Mouse (Mus musculus) forebrain, embryonic 15.5 days (tissue): ENCODE measurements around the gene Snd1. TPM values are rescaled to one million over a fixed set of nuclear protein-coding genes. Genes with fewer than 3 reads are reported as not detected.

Source experiments
- ATAC-seq: fragments of 200-750 bp; cut with Nextera tagmentation; replicated peaks from 2 replicates; pipeline ENCODE4 v1.8.0; 2017; ENCODE audit warnings: mild to moderate bottlenecking, moderate TSS enrichment, moderate library complexity
- H3K27ac ChIP-seq: fragments of 300-500 bp; sonication (generic); replicated peaks from 2 replicates; pipeline ENCODE4 v1.5.1; 2015; ENCODE audit warnings: mild to moderate bottlenecking, inconsistent platforms
- H3K27me3 ChIP-seq: fragments of 300-500 bp; sonication (generic); 2 replicates; pipeline ENCODE4 v1.6.1; 2015; ENCODE audit warnings: inconsistent platforms
- H3K36me3 ChIP-seq: fragments of 300-500 bp; sonication (generic); 2 replicates; pipeline ENCODE4 v1.6.1; 2015; ENCODE audit warnings: mild to moderate bottlenecking, inconsistent platforms
- H3K4me1 ChIP-seq: fragments of 300-500 bp; sonication (generic); 2 replicates; pipeline ENCODE4 v1.6.1; 2015; ENCODE audit warnings: inconsistent platforms
- H3K4me2 ChIP-seq: fragments of 300-500 bp; sonication (generic); replicated peaks from 2 replicates; pipeline ENCODE4 v1.6.1; 2015; ENCODE audit warnings: mild to moderate bottlenecking, inconsistent platforms
- H3K4me3 ChIP-seq: fragments of 300-500 bp; sonication (generic); 2 replicates; pipeline ENCODE4 v1.5.1; 2015; ENCODE audit warnings: mild to moderate bottlenecking, inconsistent platforms
- H3K9ac ChIP-seq: fragments of 300-500 bp; sonication (generic); replicated peaks from 2 replicates; pipeline ENCODE4 v1.6.1; 2015; ENCODE audit warnings: mild to moderate bottlenecking, inconsistent platforms
- H3K9me3 ChIP-seq: fragments of 300-500 bp; sonication (generic); 2 replicates; pipeline ENCODE4 v1.6.1; 2016; ENCODE audit warnings: inconsistent platforms
- WGBS: fragments of 180-500 bp; shearing (Covaris S2); methylation state at CpG from one replicate; pipeline ENCODE4 v1.1.7; 2015; ENCODE audit warnings: mixed read lengths; 5-methylcytosine and 5-hydroxymethylcytosine counted together
- polyA plus RNA-seq: library from polyadenylated mRNA; unstranded; fragments of >200 nt; fragmentation: Nextera tagmentation; extraction: Ambion mirVana; gene quantifications from 2 replicates; pipeline ENCODE4 v1.2.1, GENCODE M21; 2015

Gene Snd1
- polyA plus RNA-seq, 1 experiment from 2014 or later, result 77.6 TPM

GRCm38 (mm10) chr6:28464630-28465029, 10.3 kb upstream of the Snd1 start:
- Histone ChIP-seq H3K36me3 (no peaks in the 10 kb centered on the region), H3K4me2 (no peak overlapping the region), H3K9me3 (no peaks in the 10 kb centered on the region), H3K27me3 (no peaks in the 10 kb centered on the region), H3K9ac (no peak overlapping the region), H3K4me1 (no peaks in the 10 kb centered on the region), H3K27ac (no peak overlapping the region), H3K4me3 (no peak overlapping the region)
- WGBS, result 61% methylated on average over 6 of the region's 6 CpGs
- ATAC-seq, result no peak

- Histone ChIP-seq H3K27ac (no peak overlapping the region), H3K9ac (no peak overlapping the region), H3K9me3 (no peaks in the 10 kb centered on the region), H3K4me1 (no peaks in the 10 kb centered on the region), H3K4me3 (no peak overlapping the region), H3K36me3 (no peaks in the 10 kb centered on the region), H3K27me3 (no peaks in the 10 kb centered on the region), H3K4me2 (no peak overlapping the region)
- 76% methylated on average over 4 of the region's 4 CpGs for WGBS
- ATAC-seq, result no peak
These were observed 4.8 kb upstream of the Snd1 start for GRCm38 (mm10) chr6:28470017-28470602.

GRCm38 (mm10) chr6:28470621-28471020, 4.3 kb upstream of the Snd1 start:
- no peak overlapping the region for H3K27ac ChIP-seq
- H3K4me1 ChIP-seq, result no peaks in the 10 kb centered on the region
- no peak overlapping the region for H3K9ac ChIP-seq
- H3K9me3 ChIP-seq, result no peaks in the 10 kb centered on the region
- H3K27me3 ChIP-seq, result no peaks in the 10 kb centered on the region
- no peak for ATAC-seq
- H3K4me3 ChIP-seq, result no peak overlapping the region
- no peak overlapping the region for H3K4me2 ChIP-seq
- 80% methylated on average over 5 of the region's 5 CpGs for whole genome bisulfite sequencing
- no peaks in the 10 kb centered on the region for H3K36me3 ChIP-seq

- Histone ChIP-seq H3K4me1 (no peaks in the 10 kb centered on the region), H3K9me3 (no peaks in the 10 kb centered on the region), H3K4me2 (no peak overlapping the region), H3K27ac (no peak overlapping the region), H3K36me3 (no peaks in the 10 kb centered on the region), H3K9ac (no peak overlapping the region), H3K27me3 (no peaks in the 10 kb centered on the region), H3K4me3 (no peak overlapping the region)
- WGBS, result 88% methylated on average over 9 of the region's 9 CpGs
- no peak for ATAC-seq
These were observed 3.5 kb upstream of the Snd1 start for GRCm38 (mm10) chr6:28471284-28472035.

- Histone ChIP-seq H3K27me3 (no peaks in the 10 kb centered on the region), H3K27ac (no peak overlapping the region), H3K4me2 (no peak overlapping the region), H3K9ac (no peak overlapping the region), H3K9me3 (no peaks in the 10 kb centered on the region), H3K4me1 (peaks cover 2% of the 10 kb centered on the region), H3K36me3 (no peaks in the 10 kb centered on the region), H3K4me3 (no peak overlapping the region)
- WGBS, result 94% methylated on average over 4 of the region's 4 CpGs
- ATAC-seq, result no peak
These were observed 728 bp upstream of the Snd1 start for GRCm38 (mm10) chr6:28474211-28474610.

GRCm38 (mm10) chr6:28479865-28480751, 5.2 kb downstream of the Snd1 start:
- Histone ChIP-seq H3K4me2 (peak overlapping the region; percentile 76), H3K9ac (peak overlapping the region; percentile 70), H3K9me3 (no peaks in the 10 kb centered on the region), H3K4me1 (peaks cover 27% of the 10 kb centered on the region), H3K4me3 (peak overlapping the region; percentile 73), H3K36me3 (no peaks in the 10 kb centered on the region), H3K27ac (peak overlapping the region; percentile 82), H3K27me3 (no peaks in the 10 kb centered on the region)
- peak; percentile 99 for ATAC-seq
- under 1% methylated on average over 68 of the region's 68 CpGs for WGBS

- no peaks in the 10 kb centered on the region for H3K9me3 ChIP-seq
- 7% methylated on average over 21 of the region's 21 CpGs for WGBS
- H3K27ac ChIP-seq, result peak overlapping the region; percentile 82; the same call in 1 of the 2 replicates
- no peaks in the 10 kb centered on the region for H3K36me3 ChIP-seq
- ATAC-seq, result no peak
- peak overlapping the region; percentile 76 for H3K4me2 ChIP-seq
- peak overlapping the region; percentile 70 for H3K9ac ChIP-seq
- no peaks in the 10 kb centered on the region for H3K27me3 ChIP-seq
- H3K4me3 ChIP-seq, result peak overlapping the region; percentile 73
- peaks cover 27% of the 10 kb centered on the region for H3K4me1 ChIP-seq
These were observed 6.0 kb downstream of the Snd1 start for GRCm38 (mm10) chr6:28480752-28481492.

GRCm38 (mm10) chr6:28482711-28483315, 7.9 kb downstream of the Snd1 start:
- H3K27ac ChIP-seq, result no peak overlapping the region
- H3K36me3 ChIP-seq, result no peaks in the 10 kb centered on the region
- H3K4me1 ChIP-seq, result peaks cover 45% of the 10 kb centered on the region
- H3K4me3 ChIP-seq, result no peak overlapping the region
- H3K4me2 ChIP-seq, result no peak overlapping the region
- WGBS, result 86% methylated on average over 4 of the region's 4 CpGs
- no peaks in the 10 kb centered on the region for H3K9me3 ChIP-seq
- H3K27me3 ChIP-seq, result no peaks in the 10 kb centered on the region
- H3K9ac ChIP-seq, result no peak overlapping the region
- ATAC-seq, result no peak

GRCm38 (mm10) chr6:28486008-28486407, 11.1 kb downstream of the Snd1 start:
- WGBS, result 91% methylated on average over 2 of the region's 2 CpGs
- Histone ChIP-seq H3K9me3 (no peaks in the 10 kb centered on the region), H3K4me2 (no peak overlapping the region), H3K9ac (no peak overlapping the region), H3K4me1 (peaks cover 41% of the 10 kb centered on the region), H3K27me3 (no peaks in the 10 kb centered on the region), H3K4me3 (no peak overlapping the region), H3K36me3 (no peaks in the 10 kb centered on the region; the same call in 1 of the 2 replicates), H3K27ac (no peak overlapping the region)
- ATAC-seq, result no peak

- H3K4me2 ChIP-seq, result no peak overlapping the region
- no peak for ATAC-seq
- H3K4me1 ChIP-seq, result peaks cover 36% of the 10 kb centered on the region
- H3K9ac ChIP-seq, result no peak overlapping the region
- no peaks in the 10 kb centered on the region for H3K27me3 ChIP-seq
- H3K27ac ChIP-seq, result no peak overlapping the region
- no peak overlapping the region for H3K4me3 ChIP-seq
- 65% methylated on average over 2 of the region's 2 CpGs for WGBS
- H3K9me3 ChIP-seq, result no peaks in the 10 kb centered on the region
- H3K36me3 ChIP-seq, result no peaks in the 10 kb centered on the region; the same call in 1 of the 2 replicates
These were observed 11.5 kb downstream of the Snd1 start for GRCm38 (mm10) chr6:28486471-28486870.

- H3K27me3 ChIP-seq, result no peaks in the 10 kb centered on the region
- H3K36me3 ChIP-seq, result no peaks in the 10 kb centered on the region; the same call in 1 of the 2 replicates
- no peak overlapping the region for H3K9ac ChIP-seq
- no peak overlapping the region for H3K27ac ChIP-seq
- WGBS, result 91% methylated on average over 7 of the region's 7 CpGs
- ATAC-seq, result no peak
- no peak overlapping the region for H3K4me3 ChIP-seq
- H3K4me1 ChIP-seq, result peaks cover 32% of the 10 kb centered on the region
- no peaks in the 10 kb centered on the region for H3K9me3 ChIP-seq
- no peak overlapping the region for H3K4me2 ChIP-seq
These were observed 12.0 kb downstream of the Snd1 start for GRCm38 (mm10) chr6:28486905-28487304.
